Mouse (Mus musculus) stomach, postnatal 0 days (tissue): Measurements from ENCODE around the gene Pigm.

ENCODE experiments used
- CTCF ChIP-seq: IDR thresholded peaks from 2 replicates; pipeline ENCODE4 v1.5.1; 2016; ENCODE audit warnings: antibody characterized with exemption, low read depth, mild to moderate bottlenecking, moderate library complexity
- EP300 ChIP-seq: optimal IDR thresholded peaks from 2 replicates; pipeline ENCODE3; 2016; ENCODE audit warnings: antibody characterized with exemption

- TF ChIP-seq CTCF, result no peak
- TF ChIP-seq EP300, result no peak
These were observed 33.6 kb upstream of the Pigm start for GRCm38 (mm10) chr1:172342729-172343128.
